ENCODE assay signal across 27 mouse cellular contexts in genomic region chr3:144628915-144629230, GRCm38 (mm10). TPM values are rescaled to one million over a fixed set of nuclear protein-coding genes. Genes with fewer than 3 reads are reported as not detected.
DNase-seq lines count a peak whose midpoint lies in the region; ATAC-seq and TF ChIP-seq lines count a peak whose summit lies in the region.
"Had no signal": no experiment of that assay in that cellular context is flagged by ENCODE, and none has a peak within 500 bp of the region (broad histone marks: within the 10 kb centered on the region; RNA-seq: fewer than 3 reads in every experiment).

No protein-coding gene starts in this region.

- H3K4me1 ChIP-seq in G1E (ENCODE audit: insufficient read depth, low read depth, low read length) = peaks cover 49% of the 10 kb centered on the region
- H3K4me1 ChIP-seq in liver, embryonic 15.5 days (replicated peaks) = peaks cover 34% of the 10 kb centered on the region
- H3K4me1 ChIP-seq in megakaryocyte, embryonic 14.5 days = peaks cover 60% of the 10 kb centered on the region
- no peaks in the 10 kb centered on the region for H3K4me1 ChIP-seq in stomach, postnatal 0 days (replicated peaks; ENCODE audit: control insufficient read depth, insufficient read depth)
- H3K4me1 ChIP-seq: embryonic facial prominence, embryonic 13.5 days; forebrain, embryonic 10.5 days; hindbrain, embryonic 15.5 days; midbrain, embryonic 10.5 days; neural tube, embryonic 12.5 days had no signal

- 81% methylated on average over 3 of the region's 3 CpGs for WGBS in liver, embryonic 15.5 days (ENCODE audit: insufficient replicate concordance)
- 90% methylated on average over 3 of the region's 3 CpGs for WGBS in stomach, postnatal 0 days

- H3K9ac ChIP-seq in liver, embryonic 15.5 days = no peak overlapping the region
- H3K9ac ChIP-seq in stomach, postnatal 0 days (ENCODE audit: low read length) = no peak overlapping the region
- H3K9ac ChIP-seq: embryonic facial prominence, embryonic 13.5 days; forebrain, postnatal 0 days; heart, embryonic 13.5 days; hindbrain, embryonic 15.5 days; neural tube, embryonic 12.5 days had no signal

- TF ChIP-seq CTCF in G1E (IDR thresholded peaks at IDR 0.05; ENCODE audit: low read depth, low read length) = no peak
- TF ChIP-seq CTCF in stomach, postnatal 0 days (IDR thresholded peaks at IDR 0.05; ENCODE audit: low read depth) = no peak

- DNase-seq in G1E (ENCODE audit: low spot score) (no peak), MEL-GATA-1-ER (ENCODE audit: extremely low read depth, low read depth) (peak; percentile 43)
- no peak for DNase-seq in kidney, postnatal 36 days
- no peak for DNase-seq in stomach, postnatal 0 days (ENCODE audit: low spot score)
- DNase-seq in right cerebral cortex, postnatal 14 days = no peak
- DNase-seq: cerebellum, adult 11 months; cerebellum, adult 9-11 months; forebrain, postnatal 0 days; gastrocnemius, postnatal 10 days; heart, postnatal 10 days; kidney, adult 11 months; kidney, postnatal 14 days; lung, postnatal 36 days; right cerebral cortex, adult 18-20 months; thymus, postnatal 14 days had no signal

- H3K4me3 ChIP-seq in G1E (ENCODE audit: low read depth, low read length) = peak overlapping the region; percentile 55; the same call in 1 of the 2 replicates
- no peak overlapping the region for H3K4me3 ChIP-seq in liver, embryonic 15.5 days (replicated peaks)
- H3K4me3 ChIP-seq in megakaryocyte, embryonic 14.5 days (replicated peaks) = peak overlapping the region; percentile 91
- no peak overlapping the region for H3K4me3 ChIP-seq in stomach, postnatal 0 days (ENCODE audit: low read depth, low read length)
- H3K4me3 ChIP-seq: embryonic facial prominence, embryonic 13.5 days; forebrain, embryonic 10.5 days; heart, embryonic 13.5 days; hindbrain, embryonic 15.5 days; midbrain, embryonic 10.5 days; myocyte; neural tube, embryonic 12.5 days had no signal

- H3K27ac ChIP-seq in liver, embryonic 15.5 days (replicated peaks) = peak overlapping the region; percentile 100
- H3K27ac ChIP-seq in stomach, postnatal 0 days (replicated peaks) = no peak overlapping the region
- H3K27ac ChIP-seq: embryonic facial prominence, embryonic 13.5 days; hindbrain, embryonic 15.5 days; midbrain, embryonic 10.5 days; neural tube, embryonic 12.5 days had no signal

- no peaks in the 10 kb centered on the region for H3K27me3 ChIP-seq in G1E (ENCODE audit: insufficient read depth, low read length)
- H3K27me3 ChIP-seq in liver, embryonic 15.5 days = no peaks in the 10 kb centered on the region
- H3K27me3 ChIP-seq in megakaryocyte, embryonic 14.5 days (replicated peaks) = no peaks in the 10 kb centered on the region
- no peaks in the 10 kb centered on the region for H3K27me3 ChIP-seq in stomach, postnatal 0 days (ENCODE audit: control insufficient read depth, insufficient read depth, low read length)
- H3K27me3 ChIP-seq: embryonic facial prominence, embryonic 13.5 days; heart, embryonic 13.5 days; hindbrain, embryonic 15.5 days; neural tube, embryonic 12.5 days had no signal

- peaks cover 2% of the 10 kb centered on the region; the same call in 1 of the 2 replicates for H3K9me3 ChIP-seq in G1E (replicated peaks)
- no peaks in the 10 kb centered on the region for H3K9me3 ChIP-seq in liver, embryonic 15.5 days (replicated peaks)
- peaks cover 24% of the 10 kb centered on the region for H3K9me3 ChIP-seq in megakaryocyte, embryonic 14.5 days
- peaks cover 4% of the 10 kb centered on the region; the same call in 1 of the 2 replicates for H3K9me3 ChIP-seq in stomach, postnatal 0 days (ENCODE audit: control insufficient read depth, low read length)
- H3K9me3 ChIP-seq: embryonic facial prominence, embryonic 13.5 days; heart, embryonic 13.5 days; hindbrain, embryonic 15.5 days; midbrain, embryonic 10.5 days; neural tube, embryonic 12.5 days had no signal

- TF ChIP-seq EP300 in stomach, postnatal 0 days (optimal IDR thresholded peaks at IDR 0.05) = no peak

- ATAC-seq in G1E (ENCODE audit: extremely low read depth, insufficient number of reproducible peaks, low FRiP score, poor library complexity, severe bottlenecking) = no peak; the same call in 1 of the 2 replicates
- no peak for ATAC-seq in liver, embryonic 15.5 days (ENCODE audit: insufficient read depth)
- no peak for ATAC-seq in stomach, postnatal 0 days (ENCODE audit: low FRiP score, low TSS enrichment)
- ATAC-seq: CD4-positive, CD25-positive, alpha-beta regulatory T cell, adult 4 months; forebrain, postnatal 0 days; inflammation-experienced regulatory T-cells, adult 6 months; midbrain, embryonic 16.5 days had no signal

- peak overlapping the region; percentile 71 for H3K4me2 ChIP-seq in liver, embryonic 15.5 days
- H3K4me2 ChIP-seq in stomach, postnatal 0 days (replicated peaks; ENCODE audit: low read depth) = no peak overlapping the region
- H3K4me2 ChIP-seq: embryonic facial prominence, embryonic 13.5 days; hindbrain, embryonic 15.5 days; neural tube, embryonic 12.5 days had no signal

- no peaks in the 10 kb centered on the region for H3K36me3 ChIP-seq in G1E (replicated peaks)
- no peaks in the 10 kb centered on the region for H3K36me3 ChIP-seq in liver, embryonic 15.5 days (replicated peaks)
- H3K36me3 ChIP-seq in megakaryocyte, embryonic 14.5 days (replicated peaks; ENCODE audit: low read length) = peaks cover 37% of the 10 kb centered on the region
- H3K36me3 ChIP-seq in stomach, postnatal 0 days (ENCODE audit: control insufficient read depth, insufficient read depth, low read length) = no peaks in the 10 kb centered on the region
- H3K36me3 ChIP-seq: embryonic facial prominence, embryonic 13.5 days; forebrain, embryonic 10.5 days; heart, embryonic 13.5 days; hindbrain, embryonic 15.5 days; midbrain, embryonic 10.5 days; neural tube, embryonic 12.5 days had no signal

RNA-seq across cellular contexts. Expression of gene Selenof, which starts 58.8 kb away (rescaled TPM):
- 314 and 354 TPM in 2 replicates for total RNA-seq in G1E (2014; fragmentation: Nextera tagmentation)
- total RNA-seq in G1E (2017) = 662 and 687 TPM in 2 replicates
- 19.9 TPM in 2 replicates for polyA plus RNA-seq in G1E (2012)
- polyA plus RNA-seq in liver, embryonic 15.5 days (2015; fragmentation: Nextera tagmentation; extraction: Ambion mirVana) = 290 and 291 TPM in 2 replicates
- polyA plus RNA-seq in megakaryocyte, embryonic 14.5 days (2012; ENCODE audit: insufficient read depth, low replicate concordance) = 4.8 and 35.5 TPM in 2 replicates
- 546 and 560 TPM in 2 replicates for polyA plus RNA-seq in stomach, postnatal 0 days (2015; fragmentation: Nextera tagmentation; extraction: Ambion mirVana)

RNA-seq across cellular contexts. Expression of gene Hs2st1, which starts 58.9 kb away (rescaled TPM):
- 37.8 and 43.6 TPM in 2 replicates for total RNA-seq in G1E (2014; fragmentation: Nextera tagmentation)
- total RNA-seq in G1E (2017) = 36.1 and 40.6 TPM in 2 replicates
- polyA plus RNA-seq in G1E (2012) = 6.1 and 7.6 TPM in 2 replicates
- 1.9 and 2.3 TPM in 2 replicates for polyA plus RNA-seq in liver, embryonic 15.5 days (2015; fragmentation: Nextera tagmentation; extraction: Ambion mirVana)
- polyA plus RNA-seq in megakaryocyte, embryonic 14.5 days (2012; ENCODE audit: insufficient read depth, low replicate concordance) = 1.5 and 3.8 TPM in 2 replicates
- polyA plus RNA-seq in stomach, postnatal 0 days (2015; fragmentation: Nextera tagmentation; extraction: Ambion mirVana) = 5.1 and 5.8 TPM in 2 replicates

Comparison
In these comparisons a context has a peak if more than half of its experiments do, and no peak if none do; other contexts are left out.
1. H3K4me3 ChIP-seq: peak in G1E (single experiment) and megakaryocyte, embryonic 14.5 days (single experiment); none in liver, embryonic 15.5 days (single experiment) and stomach, postnatal 0 days (single experiment).